Mouse (Mus musculus): ENCODE results near the gene Gm884. TPM values are rescaled to one million over a fixed set of nuclear protein-coding genes. Genes with fewer than 3 reads are reported as not detected.

Gm884 gene
- total and polyA plus RNA-seq, 2 experiments from 2014 or later: not detected

DNA sequence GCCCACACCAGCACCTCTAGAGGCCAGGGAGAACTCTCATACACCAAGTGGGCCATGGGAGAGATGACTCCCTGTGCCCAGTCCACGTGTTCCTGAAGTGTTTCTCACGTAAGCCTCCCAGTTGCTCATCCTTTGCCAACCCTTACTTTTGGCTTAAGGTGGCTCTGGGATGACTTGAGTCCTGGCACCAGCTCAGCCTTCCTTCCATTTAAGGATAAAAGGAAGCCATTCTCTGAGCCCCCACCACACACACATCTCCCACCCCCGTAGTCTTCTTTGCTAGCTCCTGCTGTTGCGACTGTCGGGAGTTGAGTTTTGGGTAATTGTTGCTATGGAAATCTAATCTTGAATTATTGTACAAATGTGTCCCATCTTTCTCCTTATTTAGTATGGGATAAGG is 41.6 kb upstream of the Gm884 start:
- ATAC-seq (ENCODE audit: insufficient read depth, low read depth) (no peak), DNase-seq (ENCODE audit: low spot score) (no peak)
- Histone ChIP-seq H3K27ac (ENCODE audit: low read depth) (no peak overlapping the region), H3K9me3 (replicated peaks; ENCODE audit: control insufficient read depth, low read length) (no peaks in the 10 kb centered on the region), H3K4me2 (ENCODE audit: low read depth, low read length) (no peak overlapping the region), H3K36me3 (replicated peaks; ENCODE audit: control insufficient read depth, insufficient read depth, low read length) (no peaks in the 10 kb centered on the region), H3K4me3 (ENCODE audit: low read depth, low read length) (no peak overlapping the region), H3K9ac (replicated peaks; ENCODE audit: low read depth, low read length) (no peak overlapping the region), H3K27me3 (ENCODE audit: control insufficient read depth, insufficient read depth, low read length) (no peaks in the 10 kb centered on the region), H3K4me1 (ENCODE audit: control insufficient read depth, insufficient read depth) (no peaks in the 10 kb centered on the region)
- WGBS: 69% methylated on average over 5 of the region's 5 CpGs
- TF ChIP-seq EP300 (IDR thresholded peaks at IDR 0.05; ENCODE audit: low read depth) (no peak), CTCF (IDR thresholded peaks at IDR 0.05; ENCODE audit: low read depth) (no peak)

DNA sequence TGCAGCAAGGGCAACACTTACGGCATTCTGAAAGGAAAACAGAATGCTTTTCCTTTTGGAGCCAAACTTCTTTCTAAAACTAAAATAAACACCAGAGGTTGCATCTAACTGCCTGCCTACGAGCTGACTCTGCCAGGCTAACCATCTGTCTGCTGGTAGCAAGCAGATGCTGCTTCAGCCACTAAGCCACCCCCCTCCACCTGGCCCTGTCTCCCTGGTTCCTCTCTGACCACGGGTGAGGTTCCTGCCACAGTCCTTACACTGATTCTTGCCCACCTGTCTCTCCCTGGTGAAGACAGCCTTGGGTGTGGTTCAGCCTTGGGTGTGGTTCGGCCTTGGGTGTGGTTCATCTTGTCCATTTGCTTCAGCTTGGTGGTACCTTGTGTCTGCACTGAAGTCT is 40.9 kb upstream of the Gm884 start:
- TF ChIP-seq EP300 (IDR thresholded peaks at IDR 0.05; ENCODE audit: low read depth) (no peak), CTCF (IDR thresholded peaks at IDR 0.05; ENCODE audit: low read depth) (no peak)
- Histone ChIP-seq H3K4me1 (ENCODE audit: control insufficient read depth, insufficient read depth) (no peaks in the 10 kb centered on the region), H3K9ac (replicated peaks; ENCODE audit: low read depth, low read length) (no peak overlapping the region), H3K4me3 (ENCODE audit: low read depth, low read length) (no peak overlapping the region), H3K36me3 (replicated peaks; ENCODE audit: control insufficient read depth, insufficient read depth, low read length) (no peaks in the 10 kb centered on the region), H3K27me3 (ENCODE audit: control insufficient read depth, insufficient read depth, low read length) (no peaks in the 10 kb centered on the region), H3K27ac (ENCODE audit: low read depth) (no peak overlapping the region), H3K4me2 (ENCODE audit: low read depth, low read length) (no peak overlapping the region), H3K9me3 (replicated peaks; ENCODE audit: control insufficient read depth, low read length) (no peaks in the 10 kb centered on the region)
- DNase-seq (ENCODE audit: low spot score) (no peak), ATAC-seq (ENCODE audit: insufficient read depth, low read depth) (no peak)
- WGBS: 65% methylated on average over 4 of the region's 4 CpGs

DNA sequence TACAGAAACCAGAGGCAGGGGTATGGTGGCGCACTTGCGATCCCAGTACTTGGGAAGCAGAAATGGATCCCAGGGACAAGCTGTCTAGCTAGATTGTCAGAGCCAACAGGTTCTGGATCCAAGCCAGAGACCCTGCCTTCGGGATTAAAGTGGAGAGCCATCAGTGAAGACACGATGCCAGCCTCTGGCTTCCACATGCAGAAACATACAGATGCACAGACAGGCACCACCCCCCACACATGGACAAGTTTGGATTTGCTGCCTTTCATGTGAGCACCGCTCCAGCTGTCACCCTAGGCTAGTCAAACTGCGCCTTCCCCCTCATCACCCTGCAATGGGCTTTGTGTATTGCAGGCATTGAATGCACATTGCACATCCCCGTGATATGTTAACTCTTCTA is 37.2 kb upstream of the Gm884 start:
- no peak overlapping the region for H3K27ac ChIP-seq (ENCODE audit: low read depth)
- WGBS: 76% methylated on average over 7 of the region's 7 CpGs
- TF ChIP-seq EP300 (IDR thresholded peaks at IDR 0.05; ENCODE audit: low read depth): no peak
- TF ChIP-seq CTCF (IDR thresholded peaks at IDR 0.05; ENCODE audit: low read depth): no peak

DNA sequence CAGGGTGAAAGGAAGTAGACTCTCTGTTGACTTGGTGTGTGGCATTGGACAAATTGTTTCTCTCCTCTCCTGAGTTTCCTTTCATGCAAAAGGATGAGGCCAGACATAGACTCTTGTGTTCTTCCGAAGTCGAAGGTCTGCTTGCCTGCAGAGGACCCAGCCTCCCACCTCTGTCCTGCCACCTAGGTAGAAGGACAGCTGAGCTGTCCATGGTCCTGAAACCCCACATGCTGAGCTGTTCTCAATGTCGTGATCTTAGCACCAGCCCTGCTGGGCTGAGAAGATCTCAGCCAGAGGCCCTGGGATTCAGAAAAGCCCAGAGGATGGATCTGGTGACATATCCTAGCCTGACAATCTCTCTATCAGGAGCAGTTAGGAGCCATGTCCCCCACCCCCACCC is 35.6 kb upstream of the Gm884 start:
- Histone ChIP-seq H3K4me1 (ENCODE audit: control insufficient read depth, insufficient read depth) (no peaks in the 10 kb centered on the region), H3K9me3 (replicated peaks; ENCODE audit: control insufficient read depth, low read length) (no peaks in the 10 kb centered on the region), H3K27ac (ENCODE audit: low read depth) (no peak overlapping the region), H3K4me3 (ENCODE audit: low read depth, low read length) (no peak overlapping the region), H3K4me2 (ENCODE audit: low read depth, low read length) (no peak overlapping the region), H3K36me3 (replicated peaks; ENCODE audit: control insufficient read depth, insufficient read depth, low read length) (no peaks in the 10 kb centered on the region), H3K27me3 (ENCODE audit: control insufficient read depth, insufficient read depth, low read length) (peaks cover 27% of the 10 kb centered on the region), H3K9ac (replicated peaks; ENCODE audit: low read depth, low read length) (no peak overlapping the region)
- DNase-seq (ENCODE audit: low spot score) (peak; percentile 46), ATAC-seq (ENCODE audit: insufficient read depth, low read depth) (no peak)
- WGBS: 9% methylated on average over 3 of the region's 3 CpGs
- TF ChIP-seq EP300 (IDR thresholded peaks at IDR 0.05; ENCODE audit: low read depth) (no peak), CTCF (IDR thresholded peaks at IDR 0.05; ENCODE audit: low read depth) (peak; percentile 6; the same call in 1 of the 2 replicates)

More for the DNA sequence above, 37.2 kb upstream of the Gm884 start:
- no peak overlapping the region for H3K4me2 ChIP-seq (ENCODE audit: low read depth, low read length)
- no peaks in the 10 kb centered on the region for H3K4me1 ChIP-seq (ENCODE audit: control insufficient read depth, insufficient read depth)
- ATAC-seq (ENCODE audit: insufficient read depth, low read depth) (no peak), DNase-seq (ENCODE audit: low spot score) (no peak)
- H3K9ac ChIP-seq (replicated peaks; ENCODE audit: low read depth, low read length): no peak overlapping the region
- peaks cover 12% of the 10 kb centered on the region for H3K27me3 ChIP-seq (ENCODE audit: control insufficient read depth, insufficient read depth, low read length)
- no peaks in the 10 kb centered on the region for H3K9me3 ChIP-seq (replicated peaks; ENCODE audit: control insufficient read depth, low read length)
- H3K36me3 ChIP-seq (replicated peaks; ENCODE audit: control insufficient read depth, insufficient read depth, low read length): no peaks in the 10 kb centered on the region
- no peak overlapping the region for H3K4me3 ChIP-seq (ENCODE audit: low read depth, low read length)

DNA sequence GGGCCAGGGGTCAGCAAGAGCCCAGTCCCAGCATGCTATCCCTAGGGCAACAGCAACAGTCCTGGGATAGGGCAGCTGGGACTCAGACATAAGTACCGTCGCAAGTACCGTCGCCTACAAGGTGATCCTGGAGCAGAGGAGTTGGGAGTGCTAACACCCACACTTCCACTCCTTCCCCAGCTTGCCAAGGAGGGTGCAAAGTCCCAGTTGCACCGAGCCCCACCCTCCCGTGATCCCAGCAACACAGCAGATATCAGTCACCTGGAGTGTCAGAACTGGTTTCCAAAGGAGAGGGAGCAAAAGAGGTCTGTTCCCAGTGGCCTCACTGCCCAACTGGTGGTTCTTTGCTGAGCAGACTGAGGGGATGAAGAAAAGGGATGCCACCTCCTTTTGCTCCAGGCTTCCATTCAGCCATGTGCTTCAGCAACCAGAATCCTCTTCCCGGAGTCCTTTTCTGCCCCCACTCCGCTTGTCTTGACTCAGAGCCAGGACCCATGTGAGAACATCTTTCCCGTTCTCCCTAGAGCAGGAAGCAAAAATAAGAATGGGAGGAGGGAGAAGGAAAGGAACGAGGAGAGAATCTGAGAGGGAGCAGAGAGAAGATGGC is 32.5 kb upstream of the Gm884 start:
- TF ChIP-seq EP300 (IDR thresholded peaks at IDR 0.05; ENCODE audit: low read depth) (no peak), CTCF (IDR thresholded peaks at IDR 0.05; ENCODE audit: low read depth) (no peak)
- Histone ChIP-seq H3K4me1 (ENCODE audit: control insufficient read depth, insufficient read depth) (peaks cover 4% of the 10 kb centered on the region; the same call in 1 of the 2 replicates), H3K9ac (replicated peaks; ENCODE audit: low read depth, low read length) (no peak overlapping the region), H3K9me3 (replicated peaks; ENCODE audit: control insufficient read depth, low read length) (no peaks in the 10 kb centered on the region), H3K36me3 (replicated peaks; ENCODE audit: control insufficient read depth, insufficient read depth, low read length) (no peaks in the 10 kb centered on the region), H3K4me2 (ENCODE audit: low read depth, low read length) (no peak overlapping the region), H3K27ac (ENCODE audit: low read depth) (no peak overlapping the region), H3K4me3 (ENCODE audit: low read depth, low read length) (no peak overlapping the region), H3K27me3 (ENCODE audit: control insufficient read depth, insufficient read depth, low read length) (peaks cover 58% of the 10 kb centered on the region)
- no peak for ATAC-seq (ENCODE audit: insufficient read depth, low read depth)
- DNase-seq (ENCODE audit: low spot score): no peak
- whole genome bisulfite sequencing: 47% methylated on average over 10 of the region's 10 CpGs

DNA sequence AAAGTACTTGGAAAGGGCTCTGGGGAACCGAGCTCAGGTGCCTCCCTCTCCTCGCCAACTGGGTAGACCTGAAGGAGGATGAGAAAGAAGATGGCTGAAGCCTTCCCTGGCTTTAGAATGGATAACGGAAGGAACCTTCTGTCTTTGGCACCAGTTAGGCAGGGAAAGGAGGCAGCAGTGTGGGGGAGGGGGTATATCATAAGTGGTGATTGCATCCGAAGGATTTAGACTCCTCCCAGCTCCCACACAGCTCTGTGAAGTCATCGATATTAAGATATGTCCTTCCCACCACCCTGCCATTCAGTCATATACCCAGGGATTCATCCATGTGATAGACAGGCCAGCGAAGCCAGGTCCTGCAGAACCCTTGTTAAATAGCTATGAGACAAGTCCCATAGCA is 30.5 kb upstream of the Gm884 start:
- H3K27ac ChIP-seq (ENCODE audit: low read depth): no peak overlapping the region
- ATAC-seq (ENCODE audit: insufficient read depth, low read depth) (no peak), DNase-seq (ENCODE audit: low spot score) (no peak)
- H3K36me3 ChIP-seq (replicated peaks; ENCODE audit: control insufficient read depth, insufficient read depth, low read length): no peaks in the 10 kb centered on the region
- 74% methylated on average over 6 of the region's 6 CpGs for WGBS
- peaks cover 4% of the 10 kb centered on the region; the same call in 1 of the 2 replicates for H3K4me1 ChIP-seq (ENCODE audit: control insufficient read depth, insufficient read depth)
- H3K4me3 ChIP-seq (ENCODE audit: low read depth, low read length): no peak overlapping the region
- H3K27me3 ChIP-seq (ENCODE audit: control insufficient read depth, insufficient read depth, low read length): peaks cover 75% of the 10 kb centered on the region
- no peaks in the 10 kb centered on the region for H3K9me3 ChIP-seq (replicated peaks; ENCODE audit: control insufficient read depth, low read length)
- no peak overlapping the region for H3K9ac ChIP-seq (replicated peaks; ENCODE audit: low read depth, low read length)
- no peak for TF ChIP-seq EP300 (IDR thresholded peaks at IDR 0.05; ENCODE audit: low read depth)
- no peak for TF ChIP-seq CTCF (IDR thresholded peaks at IDR 0.05; ENCODE audit: low read depth)
- H3K4me2 ChIP-seq (ENCODE audit: low read depth, low read length): no peak overlapping the region

All from heart, postnatal 0 days (tissue).